ENCODE assay signal across 10 mouse cellular contexts in the genomic region with DNA sequence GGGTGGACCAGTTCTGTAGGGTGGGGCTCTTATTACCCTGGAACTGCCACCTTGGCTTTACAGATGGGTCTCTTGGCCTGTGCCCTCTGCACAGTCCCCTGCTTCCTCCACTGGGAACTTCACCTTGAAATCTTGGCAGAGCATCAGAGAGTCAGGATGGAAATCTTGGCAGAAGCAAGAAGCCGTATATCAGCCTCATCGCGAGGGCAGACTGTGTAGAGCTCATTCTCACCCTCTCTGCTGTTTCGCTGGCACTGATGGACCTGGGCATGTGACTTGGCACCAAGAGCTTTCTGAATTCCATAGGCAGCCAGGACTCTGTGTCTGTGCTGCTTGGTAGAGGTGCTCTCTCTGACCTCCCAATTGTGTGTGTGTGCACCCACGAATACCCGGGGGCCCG. TPM values are rescaled to one million over a fixed set of nuclear protein-coding genes. Genes with fewer than 3 reads are reported as not detected.
DNase-seq lines count a peak whose midpoint lies in the region; ATAC-seq lines count a peak whose summit lies in the region.
"Had no signal": no experiment of that assay in that cellular context is flagged by ENCODE, and none has a peak within 500 bp of the region (broad histone marks: within the 10 kb centered on the region; RNA-seq: fewer than 3 reads in every experiment).

No protein-coding gene starts in this region.

- H3K4me3 ChIP-seq in heart, embryonic 12.5 days = no peak overlapping the region
- H3K4me3 ChIP-seq in intestine, embryonic 16.5 days (ENCODE audit: low read length) = no peak overlapping the region
- H3K4me3 ChIP-seq: left cerebral cortex, adult 2 months had no signal

- H3K27ac ChIP-seq in heart, embryonic 12.5 days (ENCODE audit: poor library complexity, severe bottlenecking) = no peak overlapping the region
- no peak overlapping the region for H3K27ac ChIP-seq in intestine, embryonic 16.5 days (ENCODE audit: low read length)
- H3K27ac ChIP-seq: left cerebral cortex, adult 2 months had no signal

- 0 out of 2 replicates have a peak, but pooled peaks cover 4% of the 10 kb centered on the region for H3K9me3 ChIP-seq in heart, embryonic 12.5 days (replicated peaks)
- peaks cover 3% of the 10 kb centered on the region; the same call in 1 of the 2 replicates for H3K9me3 ChIP-seq in intestine, embryonic 16.5 days (ENCODE audit: control insufficient read depth, low read length)

- no peak overlapping the region for H3K4me2 ChIP-seq in heart, embryonic 12.5 days
- H3K4me2 ChIP-seq in intestine, embryonic 16.5 days (ENCODE audit: low read depth, low read length) = no peak overlapping the region
- H3K4me2 ChIP-seq: lung, embryonic 14.5 days had no signal

- intact Hi-C loops in heart, postnatal 36 days (cut with DNase I) = loop anchor here (2.0 kb wide), 1 partner anchor 20 kb away; no protein-coding TSS in a partner anchor

- ATAC-seq in heart, embryonic 12.5 days (ENCODE audit: insufficient number of reproducible peaks, low FRiP score) = no peak
- peak; percentile 82 for ATAC-seq in cerebellum, adult (ENCODE audit: insufficient number of reproducible peaks, low FRiP score, low TSS enrichment)
- ATAC-seq in monocyte, adult 5-6 weeks (replicated peaks; ENCODE audit: insufficient number of reproducible peaks, low FRiP score, low TSS enrichment, poor library complexity, severe bottlenecking) = no peak
- ATAC-seq in intestine, embryonic 16.5 days = no peak

- no peaks in the 10 kb centered on the region; the same call in 1 of the 2 replicates for H3K4me1 ChIP-seq in heart, embryonic 12.5 days (replicated peaks)
- H3K4me1 ChIP-seq in intestine, embryonic 16.5 days (ENCODE audit: control insufficient read depth, insufficient read depth, low read length) = no peaks in the 10 kb centered on the region

- no peak overlapping the region for H3K9ac ChIP-seq in heart, embryonic 12.5 days
- no peak overlapping the region for H3K9ac ChIP-seq in intestine, embryonic 16.5 days (ENCODE audit: low read depth, low read length)
- H3K9ac ChIP-seq: lung, embryonic 14.5 days had no signal

- peak; percentile 64 for DNase-seq in heart, adult 8-10 months (ENCODE audit: low spot score)
- peak; percentile 8 for DNase-seq in NIH3T3 (ENCODE audit: low read depth)
- DNase-seq in heart, postnatal 36 days = peak; percentile 45 to 53
- DNase-seq in yolk sac, embryonic 10.5 days (ENCODE audit: low spot score) = no peak
- DNase-seq: lung, embryonic 14.5 days had no signal

- 87% methylated on average over 7 of the region's 7 CpGs for WGBS in heart, embryonic 12.5 days
- WGBS in intestine, embryonic 16.5 days = 86% methylated on average over 7 of the region's 7 CpGs

- H3K36me3 ChIP-seq in heart, embryonic 12.5 days = peaks cover 13% of the 10 kb centered on the region
- H3K36me3 ChIP-seq in intestine, embryonic 16.5 days (ENCODE audit: control insufficient read depth, insufficient read depth, low read length) = no peaks in the 10 kb centered on the region

- H3K27me3 ChIP-seq in heart, embryonic 12.5 days (replicated peaks) = no peaks in the 10 kb centered on the region
- no peaks in the 10 kb centered on the region for H3K27me3 ChIP-seq in intestine, embryonic 16.5 days (replicated peaks; ENCODE audit: control insufficient read depth, insufficient read depth, low read length)

RNA-seq across cellular contexts. Expression of a gene that starts 59.6 kb away (rescaled TPM):
- total RNA-seq in heart, adult 8-10 months (2022) = 10 to 100 TPM; 19.0 to 20.7 (median 19.9) TPM
- polyA plus RNA-seq in heart, embryonic 12.5 days (2016; fragmentation: Nextera tagmentation; extraction: Ambion mirVana) = 45.4 and 45.6 TPM in 2 replicates
- total RNA-seq in heart, postnatal 36 days (2021) = 10 to 100 TPM; 17.1 to 19.3 TPM
- 25.2 to 32.3 TPM (median 26.5 TPM) in 3 replicates for total RNA-seq in monocyte, adult 5-6 weeks (2017)
- 36.9 and 43.0 TPM in 2 replicates for polyA plus RNA-seq in intestine, embryonic 16.5 days (2015; fragmentation: Nextera tagmentation; extraction: Ambion mirVana)
